In the genomic region with DNA sequence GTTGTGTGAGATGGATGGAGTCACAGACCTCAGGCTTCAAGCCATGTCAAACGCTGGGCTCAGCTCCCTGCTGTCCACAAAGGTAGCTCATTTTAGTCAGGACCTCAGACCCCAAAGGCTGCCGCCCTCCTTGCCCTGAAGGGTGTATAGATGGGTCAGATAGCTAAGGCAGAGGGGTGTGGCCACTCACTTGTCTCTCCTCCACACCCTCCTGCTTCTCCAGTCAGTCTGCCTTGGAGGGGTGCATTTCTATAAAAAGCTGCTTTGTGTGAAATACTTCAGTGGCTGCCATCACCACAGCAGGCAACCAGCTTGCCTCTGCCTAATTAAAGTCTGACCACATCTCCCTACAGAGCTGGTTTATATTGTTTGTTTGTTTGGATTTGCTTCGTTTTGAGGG, we compare ENCODE assay signal across 12 mouse cellular contexts.
DNase-seq lines count a peak whose midpoint lies in the region; ATAC-seq lines count a peak whose summit lies in the region.
"Had no signal": no experiment of that assay in that cellular context is flagged by ENCODE, and none has a peak within 500 bp of the region (broad histone marks: within the 10 kb centered on the region; RNA-seq: fewer than 3 reads in every experiment).

No protein-coding gene starts in this region.

- intact Hi-C loops in left cerebral cortex, postnatal 36 days (cut with DNase I), result no loop called here

- no peaks in the 10 kb centered on the region for H3K27me3 ChIP-seq in embryonic facial prominence, embryonic 14.5 days (replicated peaks; ENCODE audit: control insufficient read depth, insufficient read depth, low read length)
- H3K27me3 ChIP-seq in hindbrain, embryonic 15.5 days, result no peaks in the 10 kb centered on the region
- no peaks in the 10 kb centered on the region for H3K27me3 ChIP-seq in liver, embryonic 12.5 days (replicated peaks)
- H3K27me3 ChIP-seq: embryonic facial prominence, embryonic 13.5 days had no signal

- no peak overlapping the region for H3K9ac ChIP-seq in embryonic facial prominence, embryonic 14.5 days (ENCODE audit: low read depth, low read length)
- H3K9ac ChIP-seq in hindbrain, embryonic 15.5 days, result no peak overlapping the region
- H3K9ac ChIP-seq in liver, embryonic 12.5 days, result no peak overlapping the region
- H3K9ac ChIP-seq: embryonic facial prominence, embryonic 13.5 days had no signal

- ATAC-seq in embryonic facial prominence, embryonic 14.5 days (ENCODE audit: low read depth), result 0 out of 2 replicates have a peak, but pooled peaks have one; percentile 12
- peak; percentile 61 for ATAC-seq in hindbrain, embryonic 15.5 days (ENCODE audit: low FRiP score, low read depth)
- no peak for ATAC-seq in liver, embryonic 12.5 days

- H3K36me3 ChIP-seq in embryonic facial prominence, embryonic 14.5 days (ENCODE audit: control insufficient read depth, insufficient read depth, low read length), result no peaks in the 10 kb centered on the region
- no peaks in the 10 kb centered on the region for H3K36me3 ChIP-seq in hindbrain, embryonic 15.5 days
- H3K36me3 ChIP-seq in liver, embryonic 12.5 days, result no peaks in the 10 kb centered on the region
- H3K36me3 ChIP-seq: embryonic facial prominence, embryonic 13.5 days had no signal

- no peak overlapping the region for H3K4me2 ChIP-seq in embryonic facial prominence, embryonic 14.5 days (ENCODE audit: low read depth, low read length)
- no peak overlapping the region for H3K4me2 ChIP-seq in hindbrain, embryonic 15.5 days
- H3K4me2 ChIP-seq in liver, embryonic 12.5 days, result no peak overlapping the region
- H3K4me2 ChIP-seq: embryonic facial prominence, embryonic 13.5 days had no signal

- no peak overlapping the region for H3K27ac ChIP-seq in embryonic facial prominence, embryonic 14.5 days (replicated peaks; ENCODE audit: low read depth, low read length)
- H3K27ac ChIP-seq in hindbrain, embryonic 15.5 days (replicated peaks), result 0 out of 2 replicates have a peak overlapping the region, but pooled peaks have one; percentile 52
- no peak overlapping the region for H3K27ac ChIP-seq in liver, embryonic 12.5 days
- H3K27ac ChIP-seq: embryonic facial prominence, embryonic 13.5 days; kidney, postnatal 0 days had no signal

- no peak overlapping the region for H3K4me3 ChIP-seq in embryonic facial prominence, embryonic 14.5 days (ENCODE audit: low read depth, low read length)
- no peak overlapping the region for H3K4me3 ChIP-seq in hindbrain, embryonic 15.5 days
- H3K4me3 ChIP-seq in liver, embryonic 12.5 days, result no peak overlapping the region
- H3K4me3 ChIP-seq: embryonic facial prominence, embryonic 13.5 days had no signal

- peak; percentile 18 to 21 for DNase-seq in layer of hippocampus, adult 8-10 months (ENCODE audit: low spot score in 2 of 2)
- DNase-seq in layer of hippocampus, adult 9-10 months (ENCODE audit: low spot score), result no peak
- DNase-seq in 3T3-L1 (ENCODE audit: low read depth, low spot score), result peak; percentile 22
- peak; percentile 41 for DNase-seq in embryonic facial prominence, embryonic 14.5 days (ENCODE audit: low spot score)
- no peak for DNase-seq in gastrocnemius, postnatal 25 days
- DNase-seq in left cerebral cortex, postnatal 36 days (ENCODE audit: low spot score in 2 of 2), result no peak
- DNase-seq: gastrocnemius, postnatal 14 days; heart, postnatal 10 days had no signal

- WGBS in embryonic facial prominence, embryonic 14.5 days, result 24% methylated on average over 3 of the region's 3 CpGs
- 23% methylated on average over 3 of the region's 3 CpGs for WGBS in hindbrain, embryonic 15.5 days
- 47% methylated on average over 3 of the region's 3 CpGs for WGBS in liver, embryonic 12.5 days (ENCODE audit: insufficient replicate concordance)

- H3K4me1 ChIP-seq in embryonic facial prominence, embryonic 14.5 days (ENCODE audit: control insufficient read depth, insufficient read depth, low read length), result peaks cover 11% of the 10 kb centered on the region; the same call in 1 of the 2 replicates
- H3K4me1 ChIP-seq in hindbrain, embryonic 15.5 days (replicated peaks), result peaks cover 3% of the 10 kb centered on the region; the same call in 1 of the 2 replicates
- H3K4me1 ChIP-seq in liver, embryonic 12.5 days, result 0 out of 2 replicates have a peak, but pooled peaks cover 6% of the 10 kb centered on the region

- no peaks in the 10 kb centered on the region for H3K9me3 ChIP-seq in embryonic facial prominence, embryonic 14.5 days (ENCODE audit: control insufficient read depth, low read length)
- no peaks in the 10 kb centered on the region for H3K9me3 ChIP-seq in hindbrain, embryonic 15.5 days
- H3K9me3 ChIP-seq in liver, embryonic 12.5 days (replicated peaks), result no peaks in the 10 kb centered on the region
- H3K9me3 ChIP-seq: embryonic facial prominence, embryonic 13.5 days had no signal

Comparison
In these comparisons a context has a peak if more than half of its experiments do, and no peak if none do; other contexts are left out.
1. DNase-seq: peak in layer of hippocampus, adult 8-10 months (2 of 2), 3T3-L1 (single experiment) and embryonic facial prominence, embryonic 14.5 days (single experiment); none in layer of hippocampus, adult 9-10 months (single experiment), gastrocnemius, postnatal 25 days (single experiment) and left cerebral cortex, postnatal 36 days (0 of 2).